Mouse (Mus musculus) embryonic facial prominence, embryonic 11.5 days (tissue): ENCODE measurements around the gene Crebrf. TPM values are rescaled to one million over a fixed set of nuclear protein-coding genes. Genes with fewer than 3 reads are reported as not detected.

Experiments used
- ATAC-seq: fragments of 200-750 bp; cut with Nextera tagmentation; replicated peaks from 2 replicates; pipeline ENCODE4 v1.8.0; 2017; ENCODE audit warnings: low read depth; ENCODE audit not compliant: insufficient number of reproducible peaks, low FRiP score, low TSS enrichment
- DNase-seq: peaks from one replicate; pipeline ENCODE4 v3.0.0-alpha.2; 2015; ENCODE audit warnings: low spot score
- H3K27ac ChIP-seq: fragments of 300-500 bp; sonication (generic); replicated peaks from 2 replicates; pipeline ENCODE4 v1.5.1; 2014; ENCODE audit warnings: mild to moderate bottlenecking, low read depth, low read length, control low read depth
- H3K27me3 ChIP-seq: fragments of 300-500 bp; sonication (generic); 2 replicates; pipeline ENCODE4 v1.6.1; 2014; ENCODE audit warnings: mild to moderate bottlenecking, low read length, moderate library complexity, mixed read lengths; ENCODE audit not compliant: control insufficient read depth, insufficient read depth
- H3K36me3 ChIP-seq: fragments of 300-500 bp; sonication (generic); replicated peaks from 2 replicates; pipeline ENCODE4 v1.6.1; 2014; ENCODE audit warnings: low read depth, mild to moderate bottlenecking, low read length, moderate library complexity, mixed read lengths; ENCODE audit not compliant: control insufficient read depth, insufficient read depth
- H3K4me1 ChIP-seq: fragments of 300-500 bp; sonication (generic); 2 replicates; pipeline ENCODE4 v1.6.1; 2014; ENCODE audit warnings: low read length, mixed read lengths; ENCODE audit not compliant: control insufficient read depth, insufficient read depth
- H3K4me2 ChIP-seq: fragments of 300-500 bp; sonication (generic); 2 replicates; pipeline ENCODE4 v1.6.1; 2014; ENCODE audit warnings: low read depth, mild to moderate bottlenecking, control low read depth, low read length, moderate library complexity
- H3K4me3 ChIP-seq: fragments of 300-500 bp; sonication (generic); 2 replicates; pipeline ENCODE4 v1.5.1; 2014; ENCODE audit warnings: low read depth, low read length, control low read depth
- H3K9ac ChIP-seq: fragments of 300-500 bp; sonication (generic); replicated peaks from 2 replicates; pipeline ENCODE4 v1.6.1; 2014; ENCODE audit warnings: mild to moderate bottlenecking, control low read depth, low read length
- H3K9me3 ChIP-seq: fragments of 300-500 bp; sonication (generic); replicated peaks from 2 replicates; pipeline ENCODE4 v1.6.1; 2016; ENCODE audit warnings: mild to moderate bottlenecking, low read length, inconsistent platforms, mixed read lengths; ENCODE audit not compliant: control insufficient read depth
- WGBS: fragments of 180-500 bp; shearing (Covaris S2); extraction: QIAGEN DNeasy Blood & Tissue Kit; methylation state at CpG from one replicate; pipeline ENCODE4 v1.1.7; 2014; 5-methylcytosine and 5-hydroxymethylcytosine counted together
- polyA plus RNA-seq: library from polyadenylated mRNA; unstranded; fragments of >200 nt; fragmentation: Nextera tagmentation; extraction: Ambion mirVana; gene quantifications from 2 replicates; pipeline ENCODE4 v1.2.1, GENCODE M21; 2014

Crebrf gene
- polyA plus RNA-seq, 1 experiment from 2014 or later = 3.5 TPM

- 57% methylated on average over 9 of the region's 9 CpGs for WGBS
- H3K4me1 ChIP-seq = no peaks in the 10 kb centered on the region
- DNase-seq (no peak), ATAC-seq (no peak)
- H3K27me3 ChIP-seq = no peaks in the 10 kb centered on the region
- H3K27ac ChIP-seq = no peak overlapping the region
- no peaks in the 10 kb centered on the region for H3K9me3 ChIP-seq
- no peak overlapping the region for H3K4me2 ChIP-seq
- no peak overlapping the region for H3K9ac ChIP-seq
- H3K36me3 ChIP-seq = no peaks in the 10 kb centered on the region
- no peak overlapping the region for H3K4me3 ChIP-seq
These were observed 6.4 kb upstream of the Crebrf start for GRCm38 (mm10) chr17:26708993-26709590.

DNA sequence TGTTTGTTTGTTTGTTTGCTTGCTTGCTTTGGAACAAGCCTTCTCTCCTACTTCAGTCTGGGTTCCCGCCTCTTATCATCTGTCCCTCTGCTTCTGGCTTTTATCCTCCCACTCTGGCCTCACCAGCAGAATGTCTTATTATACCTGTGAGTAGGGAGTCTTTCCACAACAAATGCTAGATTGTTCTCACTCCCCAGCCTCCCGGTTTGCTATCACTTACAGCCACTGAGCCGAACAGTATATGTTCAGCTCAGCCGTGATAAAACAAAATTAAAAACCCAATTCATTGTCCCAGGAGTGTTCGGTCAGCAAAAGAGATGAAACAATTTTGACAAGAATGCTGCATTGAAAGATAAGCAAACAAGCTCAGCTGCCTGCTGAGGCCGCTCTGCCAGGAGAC is 5.4 kb upstream of the Crebrf start:
- Histone ChIP-seq H3K27ac (no peak overlapping the region), H3K4me1 (no peaks in the 10 kb centered on the region), H3K4me2 (no peak overlapping the region), H3K4me3 (no peak overlapping the region), H3K27me3 (no peaks in the 10 kb centered on the region), H3K36me3 (no peaks in the 10 kb centered on the region), H3K9ac (no peak overlapping the region), H3K9me3 (no peaks in the 10 kb centered on the region)
- ATAC-seq (no peak), DNase-seq (no peak)
- WGBS = 57% methylated on average over 6 of the region's 6 CpGs

GRCm38 (mm10) chr17:26715916-26716717 is 667 bp downstream of the Crebrf start:
- H3K4me3 ChIP-seq = peak overlapping the region; percentile 89
- no peaks in the 10 kb centered on the region for H3K36me3 ChIP-seq
- peak overlapping the region; percentile 3; the same call in 1 of the 2 replicates for H3K27ac ChIP-seq
- DNase-seq = peak; percentile 96
- no peaks in the 10 kb centered on the region for H3K4me1 ChIP-seq
- peak overlapping the region; percentile 75 for H3K9ac ChIP-seq
- H3K27me3 ChIP-seq = no peaks in the 10 kb centered on the region
- under 1% methylated on average over 38 of the region's 75 CpGs for WGBS
- ATAC-seq = peak; percentile 98
- H3K9me3 ChIP-seq = no peaks in the 10 kb centered on the region
- H3K4me2 ChIP-seq = peak overlapping the region; percentile 48

DNA sequence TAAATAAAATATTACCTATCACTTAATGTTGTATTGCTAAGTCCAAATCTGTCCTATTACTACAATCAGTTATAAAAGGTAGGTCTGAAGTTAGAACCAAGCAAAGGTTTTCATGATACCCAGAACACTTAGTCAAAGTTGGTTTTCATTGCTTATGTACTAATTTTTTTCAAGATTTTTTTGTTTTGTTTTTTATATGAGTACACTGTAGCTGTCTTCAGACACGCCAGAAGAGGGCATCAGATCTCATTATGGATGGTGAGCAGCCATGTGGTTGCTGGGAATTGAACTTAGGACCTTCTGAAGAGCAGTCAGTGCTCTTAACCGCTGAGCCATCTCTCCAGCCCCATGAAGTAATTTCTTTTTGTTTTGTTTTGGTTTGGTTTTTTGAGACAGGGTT is 2.4 kb downstream of the Crebrf start:
- H3K4me1 ChIP-seq = no peaks in the 10 kb centered on the region
- no peak overlapping the region for H3K4me2 ChIP-seq
- H3K9ac ChIP-seq = no peak overlapping the region
- ATAC-seq (no peak), DNase-seq (no peak)
- H3K27me3 ChIP-seq = no peaks in the 10 kb centered on the region
- H3K36me3 ChIP-seq = no peaks in the 10 kb centered on the region
- no peaks in the 10 kb centered on the region for H3K9me3 ChIP-seq
- no peak overlapping the region for H3K27ac ChIP-seq
- WGBS = 66% methylated on average over 2 of the region's 2 CpGs
- H3K4me3 ChIP-seq = no peak overlapping the region

DNA sequence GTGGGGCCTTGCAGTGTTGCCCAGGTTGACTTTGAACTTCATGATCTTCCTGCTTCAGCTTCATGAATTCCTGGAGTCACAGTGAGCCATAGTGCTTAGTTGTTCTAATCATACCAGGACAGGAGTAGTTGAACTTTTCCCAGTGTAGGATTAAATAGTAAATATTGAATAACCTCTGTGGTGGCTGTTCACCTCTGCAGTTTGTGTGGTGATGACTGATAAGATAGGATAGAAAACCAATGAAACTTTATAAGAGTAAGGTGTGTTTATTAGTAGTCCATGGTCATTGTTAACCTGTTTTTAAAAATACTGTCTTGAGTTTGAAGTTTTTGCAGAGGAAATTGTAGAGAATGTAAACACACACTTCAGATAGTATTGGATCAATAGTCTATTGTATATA is 4.0 kb downstream of the Crebrf start:
- H3K4me3 ChIP-seq = no peak overlapping the region
- no peaks in the 10 kb centered on the region for H3K27me3 ChIP-seq
- no peaks in the 10 kb centered on the region for H3K9me3 ChIP-seq
- H3K4me2 ChIP-seq = no peak overlapping the region
- H3K36me3 ChIP-seq = no peaks in the 10 kb centered on the region
- H3K4me1 ChIP-seq = no peaks in the 10 kb centered on the region
- no peak overlapping the region for H3K9ac ChIP-seq
- ATAC-seq = no peak
- no peak for DNase-seq
- H3K27ac ChIP-seq = no peak overlapping the region

DNA sequence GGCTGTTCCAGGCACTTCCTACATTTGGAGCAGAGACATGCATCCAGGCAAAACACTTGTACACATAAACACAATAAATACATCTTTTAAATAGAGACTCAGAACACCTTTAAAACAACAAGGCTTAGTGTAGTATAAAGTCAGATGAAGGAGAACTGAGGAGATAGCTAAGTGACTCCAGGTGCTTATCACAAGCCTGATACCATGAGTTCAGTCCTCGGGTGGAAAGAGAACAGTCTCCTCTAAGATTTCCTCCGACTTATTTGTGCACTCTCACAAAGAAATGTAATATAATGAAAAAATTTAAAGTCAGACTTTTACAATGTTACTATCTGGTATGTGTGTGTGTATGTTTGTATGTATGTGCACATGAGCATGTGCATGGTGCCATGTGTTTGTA is 6.4 kb downstream of the Crebrf start:
- H3K4me1 ChIP-seq = no peaks in the 10 kb centered on the region
- ATAC-seq (no peak), DNase-seq (no peak)
- 69% methylated on average over 2 of the region's 2 CpGs for WGBS
- no peaks in the 10 kb centered on the region for H3K27me3 ChIP-seq
- no peak overlapping the region for H3K4me3 ChIP-seq
- no peak overlapping the region for H3K9ac ChIP-seq
- H3K9me3 ChIP-seq = no peaks in the 10 kb centered on the region
- no peaks in the 10 kb centered on the region for H3K36me3 ChIP-seq
- H3K27ac ChIP-seq = no peak overlapping the region
- no peak overlapping the region for H3K4me2 ChIP-seq

DNA sequence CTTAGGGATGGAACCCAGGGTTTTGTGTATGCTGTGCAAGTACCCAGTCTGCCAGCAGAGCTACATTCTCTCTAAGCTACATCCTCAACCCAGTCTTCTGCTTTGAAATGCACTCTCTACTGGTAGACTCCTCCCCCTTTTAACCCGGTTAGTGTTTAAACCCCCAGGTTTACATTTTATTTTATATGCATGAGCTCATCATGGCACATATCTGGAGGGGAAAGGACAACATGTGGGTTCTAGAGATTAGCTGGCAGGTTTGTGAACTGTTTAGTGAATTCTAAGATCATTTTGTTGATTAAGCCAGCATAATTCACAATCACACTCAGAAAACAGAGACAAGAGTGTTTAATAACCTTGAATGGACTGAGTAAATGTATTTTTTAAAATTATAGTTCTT is 9.3 kb downstream of the Crebrf start:
- no peak for ATAC-seq

DNA sequence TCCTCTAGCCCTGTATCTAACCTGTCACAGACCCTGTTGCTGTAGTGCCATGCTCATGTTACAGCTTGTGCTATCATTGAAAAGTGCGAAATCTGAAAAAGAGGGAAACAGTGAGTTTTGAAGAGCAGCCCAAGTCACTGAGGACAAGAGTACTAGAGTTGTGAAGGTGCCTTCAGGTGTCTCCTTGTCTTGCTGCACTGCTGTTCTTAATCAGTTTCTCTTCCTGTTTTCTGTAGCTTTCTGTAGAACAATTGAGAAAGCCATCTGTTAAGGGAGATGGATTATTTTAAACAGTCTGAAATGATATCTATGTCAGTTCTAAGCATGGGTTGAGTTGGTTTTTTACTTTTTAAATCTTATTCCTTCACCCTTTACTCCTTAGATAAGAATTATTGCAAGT is 11.2 kb downstream of the Crebrf start:
- Histone ChIP-seq H3K9me3 (no peaks in the 10 kb centered on the region), H3K4me1 (no peaks in the 10 kb centered on the region), H3K27ac (no peak overlapping the region), H3K9ac (no peak overlapping the region), H3K27me3 (no peaks in the 10 kb centered on the region), H3K4me3 (no peak overlapping the region), H3K4me2 (no peak overlapping the region), H3K36me3 (no peaks in the 10 kb centered on the region)
- DNase-seq (no peak), ATAC-seq (no peak)
- whole genome bisulfite sequencing = 68% methylated on average over 1 of the region's 1 CpGs

More for the DNA sequence above, 9.3 kb downstream of the Crebrf start:
- Histone ChIP-seq H3K36me3 (no peaks in the 10 kb centered on the region), H3K9me3 (no peaks in the 10 kb centered on the region), H3K9ac (no peak overlapping the region), H3K4me3 (no peak overlapping the region), H3K4me1 (no peaks in the 10 kb centered on the region), H3K4me2 (no peak overlapping the region), H3K27ac (no peak overlapping the region), H3K27me3 (no peaks in the 10 kb centered on the region)
- WGBS = 59% methylated on average over 1 of the region's 1 CpGs
- no peak for DNase-seq
